Mouse (Mus musculus) E14TG2a.4 (cell line): Measurements from ENCODE around the gene Plb1.

Experiments used
- CTCF ChIP-seq: conservative IDR thresholded peaks from 2 replicates; pipeline ENCODE4 v1.5.1; 2014; ENCODE audit warnings: low read length
- NANOG ChIP-seq: IDR thresholded peaks from 2 replicates; pipeline ENCODE4 v1.6.1; 2014; ENCODE audit warnings: borderline replicate concordance, low read length, mixed read lengths
- POU5F1 ChIP-seq: IDR thresholded peaks from 2 replicates; pipeline ENCODE4 v1.6.1; 2014; ENCODE audit warnings: low read length, borderline replicate concordance

GRCm38 (mm10) chr5:32408771-32409170 lies 176.3 kb downstream of the Plb1 start:
- no peak for TF ChIP-seq CTCF
- TF ChIP-seq NANOG, result no peak
- no peak for TF ChIP-seq POU5F1
